Mouse (Mus musculus): ENCODE measurements at regions not wholly inside any gene's neighbourhood (a gene's known extent, or its start where the extent isn't known, plus 50 kb on each side); places are given as distances from the start of the nearest gene placed in this dataset.

GRCm38 (mm10) chr3:34561709-34562108 is 88.5 kb upstream of the Sox2 start:
- no peaks in the 10 kb centered on the region for H3K9me3 ChIP-seq
- H3K4me1 ChIP-seq, result no peaks in the 10 kb centered on the region
- H3K4me3 ChIP-seq, result no peak overlapping the region
- H3K27me3 ChIP-seq, result no peaks in the 10 kb centered on the region
- H3K4me2 ChIP-seq (replicated peaks), result no peak overlapping the region
- H3K27ac ChIP-seq, result no peak overlapping the region
- H3K36me3 ChIP-seq, result no peaks in the 10 kb centered on the region
- 59% methylated on average over 5 of the region's 5 CpGs for WGBS
- no peak for ATAC-seq (ENCODE audit: low FRiP score, low read depth)
- H3K9ac ChIP-seq, result no peak overlapping the region

GRCm38 (mm10) chr3:34559841-34560703 is 90.1 kb upstream of the Sox2 start:
- 75% methylated on average over 13 of the region's 13 CpGs for WGBS
- Histone ChIP-seq H3K4me2 (replicated peaks) (no peak overlapping the region), H3K4me1 (no peaks in the 10 kb centered on the region), H3K4me3 (no peak overlapping the region), H3K36me3 (no peaks in the 10 kb centered on the region), H3K9me3 (no peaks in the 10 kb centered on the region), H3K27ac (no peak overlapping the region), H3K9ac (no peak overlapping the region), H3K27me3 (no peaks in the 10 kb centered on the region)
- no peak for ATAC-seq (ENCODE audit: low FRiP score, low read depth)

DNA sequence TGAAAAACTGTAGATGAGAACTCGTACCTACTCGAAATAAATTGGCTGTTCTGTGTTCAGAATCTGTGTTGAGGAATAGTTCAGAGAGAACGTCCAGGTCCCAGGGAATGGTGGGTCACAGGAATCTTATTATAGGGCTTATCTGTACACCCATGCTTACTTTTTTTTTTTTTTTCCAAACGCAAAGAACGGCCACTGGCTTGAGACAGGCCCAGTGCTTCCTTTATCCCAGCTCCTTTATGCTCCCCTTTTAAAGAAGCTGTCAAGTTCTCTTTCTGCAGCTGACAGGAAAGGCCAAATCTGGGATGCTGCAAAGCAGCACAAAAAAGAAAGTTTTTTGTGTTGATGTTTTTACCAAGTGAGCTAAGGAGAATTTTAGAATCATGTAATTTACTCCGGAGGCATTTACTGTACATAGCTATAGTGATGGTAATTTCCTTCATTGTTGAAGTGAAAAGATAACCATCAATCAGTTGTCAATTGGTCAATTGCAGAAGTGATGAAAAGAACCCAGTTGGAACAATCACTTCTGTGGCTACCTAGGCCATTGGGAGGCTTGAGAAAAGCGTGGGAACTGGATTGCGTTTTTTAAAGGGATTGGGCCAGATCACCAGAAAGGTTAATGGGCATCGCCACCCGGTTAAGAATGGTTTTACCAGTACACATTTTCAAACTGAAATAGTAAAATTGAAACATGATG is 91.2 kb upstream of the Sox2 start:
- Histone ChIP-seq H3K9me3 (no peaks in the 10 kb centered on the region), H3K4me3 (no peak overlapping the region), H3K27me3 (no peaks in the 10 kb centered on the region), H3K9ac (no peak overlapping the region), H3K4me1 (no peaks in the 10 kb centered on the region), H3K4me2 (replicated peaks) (no peak overlapping the region), H3K27ac (no peak overlapping the region), H3K36me3 (no peaks in the 10 kb centered on the region)
- no peak for ATAC-seq (ENCODE audit: low FRiP score, low read depth)
- WGBS, result 69% methylated on average over 10 of the region's 10 CpGs

- Histone ChIP-seq H3K4me3 (no peak overlapping the region), H3K27me3 (no peaks in the 10 kb centered on the region), H3K4me1 (0 out of 2 replicates have a peak, but pooled peaks cover 8% of the 10 kb centered on the region), H3K27ac (no peak overlapping the region), H3K36me3 (no peaks in the 10 kb centered on the region), H3K9ac (no peak overlapping the region), H3K9me3 (no peaks in the 10 kb centered on the region), H3K4me2 (replicated peaks) (peak overlapping the region; percentile 35)
- ATAC-seq (ENCODE audit: low FRiP score, low read depth), result peak; percentile 40; the same call in 1 of the 2 replicates
- WGBS, result 40% methylated on average over 16 of the region's 17 CpGs
These were observed 97.5 kb upstream of the Sox2 start for GRCm38 (mm10) chr3:34552542-34553208.

GRCm38 (mm10) chr3:34551069-34551468 is 99.1 kb upstream of the Sox2 start:
- no peak for ATAC-seq (ENCODE audit: low FRiP score, low read depth)
- Histone ChIP-seq H3K36me3 (no peaks in the 10 kb centered on the region), H3K27ac (no peak overlapping the region), H3K4me1 (0 out of 2 replicates have a peak, but pooled peaks cover 8% of the 10 kb centered on the region), H3K9me3 (no peaks in the 10 kb centered on the region), H3K4me3 (no peak overlapping the region), H3K27me3 (no peaks in the 10 kb centered on the region), H3K9ac (no peak overlapping the region), H3K4me2 (replicated peaks) (no peak overlapping the region)
- 73% methylated on average over 3 of the region's 3 CpGs for WGBS

DNA sequence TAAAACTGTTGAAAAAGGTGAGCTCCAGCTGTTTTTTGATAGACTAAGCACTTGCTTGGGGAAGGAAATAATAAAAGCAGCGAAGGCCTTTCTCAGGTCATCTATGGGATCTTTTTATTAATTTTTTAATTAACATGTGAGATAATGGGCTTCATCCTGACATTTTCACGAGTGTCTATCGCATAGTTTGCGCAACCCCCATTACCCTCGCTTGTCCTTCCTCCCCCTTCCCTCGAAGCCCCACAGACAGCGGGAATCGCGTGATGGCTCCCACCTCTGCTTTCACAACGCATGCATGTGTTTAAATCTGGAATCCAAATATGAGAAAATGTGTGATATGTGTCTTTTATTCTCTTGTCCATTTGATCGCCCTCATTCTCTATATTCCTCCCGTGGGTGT is 100.0 kb upstream of the Sox2 start:
- no peak for ATAC-seq (ENCODE audit: low FRiP score, low read depth)
- no peak overlapping the region for H3K27ac ChIP-seq
- H3K9ac ChIP-seq, result no peak overlapping the region
- H3K36me3 ChIP-seq, result no peaks in the 10 kb centered on the region
- WGBS, result 81% methylated on average over 12 of the region's 12 CpGs
- no peaks in the 10 kb centered on the region for H3K9me3 ChIP-seq
- H3K4me2 ChIP-seq (replicated peaks), result no peak overlapping the region
- 0 out of 2 replicates have a peak, but pooled peaks cover 8% of the 10 kb centered on the region for H3K4me1 ChIP-seq
- H3K27me3 ChIP-seq, result no peaks in the 10 kb centered on the region
- no peak overlapping the region for H3K4me3 ChIP-seq

DNA sequence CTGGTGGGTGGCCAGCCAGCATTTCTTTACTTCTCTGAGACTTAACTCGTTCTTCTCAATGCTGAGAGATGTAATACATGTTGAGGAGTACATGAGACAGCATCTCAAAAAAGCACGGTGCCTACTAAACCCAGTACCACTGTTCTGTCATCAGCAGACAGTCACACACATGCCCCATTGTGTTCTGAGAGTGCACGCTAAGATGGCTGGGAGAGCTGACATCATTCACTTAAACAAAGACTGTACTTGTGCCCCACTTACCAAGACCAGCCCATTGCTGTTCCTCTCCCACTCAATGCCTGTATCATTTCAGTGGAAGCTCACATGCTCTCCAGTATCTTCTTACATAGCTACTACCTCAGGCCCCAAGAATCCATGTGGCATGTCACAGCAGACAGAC is 117.8 kb upstream of the Sox2 start:
- Histone ChIP-seq H3K4me2 (replicated peaks) (no peak overlapping the region), H3K27ac (no peak overlapping the region), H3K9me3 (0 out of 2 replicates have a peak, but pooled peaks cover 6% of the 10 kb centered on the region), H3K4me1 (peaks cover 15% of the 10 kb centered on the region), H3K27me3 (no peaks in the 10 kb centered on the region), H3K36me3 (no peaks in the 10 kb centered on the region), H3K4me3 (no peak overlapping the region), H3K9ac (no peak overlapping the region)
- peak; percentile 57; the same call in 1 of the 2 replicates for ATAC-seq (ENCODE audit: low FRiP score, low read depth)
- 77% methylated on average over 3 of the region's 3 CpGs for WGBS

DNA sequence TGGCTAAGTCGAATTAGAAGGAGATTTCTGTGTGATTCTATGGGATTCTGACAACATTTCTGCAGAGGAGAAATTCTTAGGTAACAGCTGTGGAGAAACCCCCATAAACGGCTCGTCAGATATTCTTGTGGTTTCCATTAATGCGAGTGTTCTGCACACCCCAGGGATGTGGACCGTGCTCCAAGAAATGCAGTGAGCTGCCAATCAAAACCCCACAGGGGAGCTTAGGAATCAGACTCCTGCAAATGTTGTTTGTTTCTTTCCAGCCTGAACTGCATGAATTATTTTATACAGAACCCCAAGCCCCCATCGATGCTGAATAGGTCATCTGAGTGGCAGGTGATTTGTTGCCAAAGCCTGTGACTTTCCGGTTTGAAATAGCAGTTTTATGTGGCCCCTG is 118.4 kb upstream of the Sox2 start:
- Histone ChIP-seq H3K4me2 (replicated peaks) (no peak overlapping the region), H3K4me1 (peaks cover 15% of the 10 kb centered on the region), H3K4me3 (no peak overlapping the region), H3K27ac (no peak overlapping the region), H3K27me3 (no peaks in the 10 kb centered on the region), H3K36me3 (no peaks in the 10 kb centered on the region), H3K9me3 (0 out of 2 replicates have a peak, but pooled peaks cover 5% of the 10 kb centered on the region), H3K9ac (no peak overlapping the region)
- 33% methylated on average over 7 of the region's 7 CpGs for WGBS
- ATAC-seq (ENCODE audit: low FRiP score, low read depth), result peak; percentile 70; the same call in 1 of the 2 replicates

GRCm38 (mm10) chr3:34527546-34527945 is 122.7 kb upstream of the Sox2 start:
- Histone ChIP-seq H3K4me2 (replicated peaks) (no peak overlapping the region), H3K4me3 (no peak overlapping the region), H3K4me1 (peaks cover 12% of the 10 kb centered on the region), H3K36me3 (no peaks in the 10 kb centered on the region), H3K27ac (no peak overlapping the region), H3K9ac (no peak overlapping the region), H3K27me3 (peaks cover 4% of the 10 kb centered on the region; the same call in 1 of the 2 replicates), H3K9me3 (0 out of 2 replicates have a peak, but pooled peaks cover 11% of the 10 kb centered on the region)
- ATAC-seq (ENCODE audit: low FRiP score, low read depth), result no peak

DNA sequence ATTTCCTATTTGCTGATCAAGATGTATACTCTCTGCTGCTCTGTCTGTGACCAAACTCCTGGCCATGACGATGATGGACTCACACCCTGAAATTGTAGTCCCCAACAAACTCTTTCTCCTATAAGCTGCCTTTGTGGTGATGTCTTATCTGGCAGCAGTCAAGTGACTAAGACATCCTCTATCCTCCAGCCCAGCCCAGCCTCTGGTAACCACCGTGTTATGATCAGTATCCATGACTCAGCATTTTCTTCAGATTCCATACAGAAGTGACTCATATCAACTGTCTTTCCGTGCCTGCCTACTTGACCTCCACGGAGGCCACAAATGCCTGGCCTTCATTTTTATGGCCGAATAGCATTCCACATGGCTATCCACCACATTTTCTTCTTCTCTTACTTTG is 124.5 kb upstream of the Sox2 start:
- Histone ChIP-seq H3K36me3 (no peaks in the 10 kb centered on the region), H3K4me1 (no peaks in the 10 kb centered on the region), H3K27ac (no peak overlapping the region), H3K4me3 (no peak overlapping the region), H3K27me3 (peaks cover 4% of the 10 kb centered on the region; the same call in 1 of the 2 replicates), H3K9me3 (0 out of 2 replicates have a peak, but pooled peaks cover 11% of the 10 kb centered on the region), H3K9ac (no peak overlapping the region), H3K4me2 (replicated peaks) (no peak overlapping the region)
- ATAC-seq (ENCODE audit: low FRiP score, low read depth), result no peak
- WGBS, result 92% methylated on average over 5 of the region's 5 CpGs

GRCm38 (mm10) chr3:34522054-34522684 is 128.0 kb upstream of the Sox2 start:
- no peaks in the 10 kb centered on the region for H3K4me1 ChIP-seq

More at GRCm38 (mm10) chr3:34522054-34522684, 128.0 kb upstream of the Sox2 start:
- Histone ChIP-seq H3K27ac (no peak overlapping the region), H3K36me3 (no peaks in the 10 kb centered on the region), H3K9ac (no peak overlapping the region), H3K9me3 (0 out of 2 replicates have a peak, but pooled peaks cover 6% of the 10 kb centered on the region), H3K27me3 (peaks cover 4% of the 10 kb centered on the region; the same call in 1 of the 2 replicates), H3K4me3 (no peak overlapping the region), H3K4me2 (replicated peaks) (no peak overlapping the region)
- ATAC-seq (ENCODE audit: low FRiP score, low read depth), result no peak
- 77% methylated on average over 6 of the region's 6 CpGs for WGBS

Measured in limb, embryonic 13.5 days (tissue).